Mouse (Mus musculus) erythroblast, embryonic 14.5 days (primary cell): ENCODE results near the gene Gm5475. TPM values are rescaled to one million over a fixed set of nuclear protein-coding genes. Genes with fewer than 3 reads are reported as not detected.

Source experiments
- H3K27me3 ChIP-seq: 2 replicates; pipeline ENCODE4 v1.6.1; 2012; ENCODE audit warnings: inconsistent platforms; ENCODE audit not compliant: control insufficient read depth
- H3K36me3 ChIP-seq: 2 replicates; pipeline ENCODE4 v1.6.1; 2012; ENCODE audit warnings: mild to moderate bottlenecking, inconsistent platforms; ENCODE audit not compliant: control insufficient read depth
- H3K4me1 ChIP-seq: 2 replicates; pipeline ENCODE4 v1.6.1; 2012; ENCODE audit warnings: inconsistent platforms; ENCODE audit not compliant: control insufficient read depth
- H3K4me3 ChIP-seq: replicated peaks from 2 replicates; pipeline ENCODE3; 2012; ENCODE audit warnings: moderate library complexity, mild to moderate bottlenecking, inconsistent platforms
- H3K9me3 ChIP-seq: 2 replicates; pipeline ENCODE4 v1.6.1; 2012; ENCODE audit warnings: low read length, inconsistent platforms, mixed read lengths; ENCODE audit not compliant: control insufficient read depth
- GATA1 ChIP-seq: IDR thresholded peaks from 2 replicates; pipeline ENCODE4 v1.6.1; 2012; ENCODE audit warnings: low read length, inconsistent platforms, mixed read lengths
- TAL1 ChIP-seq: IDR thresholded peaks from 3 replicates; pipeline ENCODE4 v1.6.1; 2012; ENCODE audit warnings: low read length, inconsistent platforms, mixed read lengths
- polyA plus RNA-seq: library from polyadenylated mRNA; stranded (reverse); fragments of >175 nt; gene quantifications from 2 replicates; pipeline ENCODE4 v1.2.3, GENCODE M21; 2012

Gm5475 gene
- polyA plus RNA-seq, 1 experiment = not detected

DNA sequence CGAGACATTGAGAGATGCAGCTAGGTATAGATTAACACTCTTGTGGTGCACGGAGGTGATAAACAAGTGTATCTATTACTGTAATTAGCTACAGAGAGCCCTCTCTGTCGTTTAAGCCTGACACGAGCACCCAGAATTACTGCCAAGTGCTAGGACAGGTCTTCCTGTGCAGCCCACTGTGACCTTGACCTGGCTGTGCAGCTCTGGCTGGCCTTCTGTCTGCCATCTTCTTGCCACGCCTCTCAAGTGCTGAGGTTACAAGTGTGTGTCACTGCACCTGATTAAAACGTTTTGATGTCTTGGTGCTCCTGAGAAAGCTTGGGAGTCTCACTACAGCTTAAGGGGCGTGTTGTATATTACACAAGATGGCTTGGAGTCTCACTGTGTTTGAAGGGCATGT is 30.9 kb upstream of the Gm5475 start:
- Histone ChIP-seq H3K36me3 (peaks cover 92% of the 10 kb centered on the region), H3K9me3 (peaks cover under 1% of the 10 kb centered on the region; the same call in 1 of the 2 replicates), H3K27me3 (no peaks in the 10 kb centered on the region), H3K4me1 (peaks cover 67% of the 10 kb centered on the region), H3K4me3 (no peak overlapping the region)
- TF ChIP-seq GATA1 (no peak), TAL1 (no peak)

DNA sequence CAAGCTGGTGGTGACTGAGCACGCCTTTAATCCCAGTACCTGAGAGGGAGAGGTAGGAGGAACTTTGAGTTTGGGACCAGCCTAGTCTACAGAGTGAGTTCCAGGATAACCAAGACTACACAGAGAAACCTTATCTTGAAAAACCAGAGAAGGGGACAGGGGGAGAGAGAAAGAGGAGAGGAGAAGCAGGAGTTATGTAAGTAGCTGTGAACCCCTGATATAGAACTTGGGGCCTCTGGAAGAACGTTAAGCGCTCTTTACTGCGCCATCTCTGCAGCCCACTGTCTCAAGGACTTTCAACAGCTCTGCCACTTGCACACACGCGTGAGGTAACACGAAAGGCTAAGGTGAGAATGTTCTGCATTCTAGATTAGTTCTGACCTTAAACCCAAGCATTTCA is 30.3 kb upstream of the Gm5475 start:
- Histone ChIP-seq H3K4me3 (peak overlapping the region; percentile 37), H3K9me3 (peaks cover 3% of the 10 kb centered on the region), H3K4me1 (peaks cover 69% of the 10 kb centered on the region), H3K36me3 (peaks cover 95% of the 10 kb centered on the region), H3K27me3 (no peaks in the 10 kb centered on the region)
- peak; percentile 60 for TF ChIP-seq TAL1
- TF ChIP-seq GATA1 = no peak; the same call in 1 of the 2 replicates

DNA sequence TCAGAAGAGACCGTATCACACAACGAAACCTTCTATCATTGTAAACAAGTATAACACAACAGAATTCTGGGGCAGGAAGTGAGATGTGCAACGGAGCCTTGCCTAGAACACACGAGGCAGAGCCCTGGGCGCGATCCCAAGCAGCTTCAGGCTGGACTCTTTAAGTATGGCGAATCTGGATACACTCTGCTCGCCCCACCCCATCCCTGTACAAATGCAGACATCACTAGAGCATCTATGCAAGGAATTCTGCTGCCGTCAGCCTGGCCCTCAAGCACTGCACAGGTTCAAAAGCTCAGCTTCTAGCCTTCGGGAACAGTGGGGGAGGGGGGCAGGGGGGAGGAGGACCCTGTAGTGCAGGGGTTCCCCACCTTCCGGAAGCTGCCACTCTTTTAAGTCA is 28.9 kb upstream of the Gm5475 start:
- TF ChIP-seq TAL1 (no peak), GATA1 (no peak)
- H3K36me3 ChIP-seq = peaks cover 99% of the 10 kb centered on the region

DNA sequence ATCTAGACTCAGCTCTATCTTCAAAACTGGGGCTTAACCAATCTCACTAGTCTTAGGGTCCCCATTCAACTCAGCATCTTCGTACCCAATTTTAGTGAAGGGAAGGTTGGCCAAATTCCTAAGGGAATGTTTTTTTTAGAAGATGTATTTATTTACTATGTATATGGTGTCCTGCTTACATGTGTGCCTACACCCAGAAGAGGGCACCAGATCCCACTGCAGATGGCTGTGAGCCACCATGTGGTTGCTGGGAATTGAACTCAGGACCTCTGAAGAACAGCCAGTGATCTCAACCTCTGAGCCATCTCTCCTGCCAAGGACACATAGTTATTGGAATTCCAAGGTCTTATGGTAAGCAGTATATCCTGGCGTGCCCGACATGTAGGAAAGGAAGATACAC is 26.4 kb upstream of the Gm5475 start:
- Histone ChIP-seq H3K4me3 (no peak overlapping the region), H3K36me3 (peaks cover 100% of the 10 kb centered on the region), H3K4me1 (peaks cover 60% of the 10 kb centered on the region), H3K27me3 (no peaks in the 10 kb centered on the region), H3K9me3 (peaks cover 9% of the 10 kb centered on the region)
- no peak for TF ChIP-seq GATA1
- TF ChIP-seq TAL1 = no peak

More for the DNA sequence above, 28.9 kb upstream of the Gm5475 start:
- Histone ChIP-seq H3K4me1 (peaks cover 74% of the 10 kb centered on the region), H3K9me3 (peaks cover 7% of the 10 kb centered on the region), H3K4me3 (no peak overlapping the region), H3K27me3 (no peaks in the 10 kb centered on the region)

DNA sequence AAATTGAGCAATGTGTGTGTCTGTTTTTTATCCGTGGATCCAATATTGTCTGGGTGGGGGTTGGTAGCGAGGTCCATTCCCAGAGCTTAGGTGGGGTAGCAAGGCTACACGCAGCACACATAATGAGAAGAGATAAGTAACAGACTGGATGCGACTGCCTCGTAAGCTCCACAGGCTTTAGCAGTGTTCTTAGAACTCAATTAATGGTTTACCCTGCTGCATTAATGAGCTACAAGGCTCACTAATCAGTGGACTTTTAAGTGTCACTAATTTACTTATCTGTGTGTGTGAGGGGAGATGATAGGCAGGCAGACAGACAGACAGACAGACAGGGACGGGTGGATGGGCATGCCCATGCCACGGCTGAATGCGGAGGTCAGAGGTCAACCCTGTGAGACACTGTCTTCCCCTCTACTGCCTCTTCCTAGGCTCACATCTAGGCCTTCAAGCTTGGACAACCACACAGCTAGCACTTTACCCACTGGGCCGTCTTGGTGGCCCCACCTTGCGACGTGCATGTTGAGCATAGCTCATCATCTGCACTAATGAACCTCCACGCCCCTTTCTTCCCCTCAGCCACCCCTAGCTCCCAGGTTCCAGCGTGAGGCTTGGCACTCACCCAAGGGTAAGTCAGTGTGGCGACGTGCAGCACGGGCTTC is 21.2 kb upstream of the Gm5475 start:
- TF ChIP-seq GATA1 (no peak), TAL1 (no peak)
- Histone ChIP-seq H3K36me3 (peaks cover 100% of the 10 kb centered on the region), H3K9me3 (peaks cover 9% of the 10 kb centered on the region), H3K4me1 (peaks cover 56% of the 10 kb centered on the region), H3K27me3 (no peaks in the 10 kb centered on the region), H3K4me3 (no peak overlapping the region)

DNA sequence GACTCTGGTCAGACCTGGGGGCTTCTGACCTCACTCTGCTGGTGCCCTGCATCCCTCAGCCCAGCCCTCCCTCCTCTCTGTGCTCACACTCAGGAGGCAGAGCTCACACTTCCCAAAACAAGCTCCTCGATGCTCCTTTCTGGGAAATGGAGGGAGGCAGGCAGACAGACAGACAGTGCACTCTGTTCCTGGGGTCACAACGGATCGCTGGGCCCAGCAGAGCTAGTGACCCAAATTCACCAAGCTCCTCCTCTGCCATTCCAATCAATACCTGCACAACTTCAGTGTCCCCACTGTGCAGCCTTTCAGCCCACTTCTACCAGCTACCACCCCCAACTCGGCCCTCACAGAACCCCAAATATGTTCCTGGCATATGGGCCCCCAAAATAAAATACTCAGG is 20.1 kb upstream of the Gm5475 start:
- Histone ChIP-seq H3K27me3 (no peaks in the 10 kb centered on the region), H3K4me1 (peaks cover 57% of the 10 kb centered on the region), H3K9me3 (peaks cover 6% of the 10 kb centered on the region; the same call in 1 of the 2 replicates), H3K36me3 (peaks cover 100% of the 10 kb centered on the region), H3K4me3 (no peak overlapping the region)
- no peak for TF ChIP-seq GATA1
- no peak for TF ChIP-seq TAL1

DNA sequence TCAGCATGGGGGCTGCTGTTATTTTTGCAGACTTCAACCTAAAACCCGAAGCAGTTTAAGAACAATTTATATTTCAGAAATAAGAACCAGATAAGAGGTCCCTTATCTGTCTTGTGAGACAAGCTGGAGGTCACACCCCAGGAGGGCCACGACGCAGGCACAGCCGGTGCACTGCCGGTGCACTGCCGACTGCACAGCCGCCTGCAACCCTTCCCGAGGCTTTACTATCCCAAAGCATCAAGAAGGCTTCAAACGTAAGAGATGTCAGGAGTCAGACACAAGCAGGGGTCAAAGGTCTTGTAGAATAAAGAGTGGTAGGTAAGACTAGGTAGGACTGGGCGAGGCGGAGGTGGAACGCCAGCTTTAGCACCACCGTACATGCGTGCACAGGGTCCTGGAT is 19.6 kb upstream of the Gm5475 start:
- Histone ChIP-seq H3K4me1 (peaks cover 57% of the 10 kb centered on the region), H3K4me3 (no peak overlapping the region), H3K9me3 (peaks cover 5% of the 10 kb centered on the region; the same call in 1 of the 2 replicates), H3K27me3 (no peaks in the 10 kb centered on the region), H3K36me3 (peaks cover 100% of the 10 kb centered on the region)
- no peak for TF ChIP-seq TAL1

DNA sequence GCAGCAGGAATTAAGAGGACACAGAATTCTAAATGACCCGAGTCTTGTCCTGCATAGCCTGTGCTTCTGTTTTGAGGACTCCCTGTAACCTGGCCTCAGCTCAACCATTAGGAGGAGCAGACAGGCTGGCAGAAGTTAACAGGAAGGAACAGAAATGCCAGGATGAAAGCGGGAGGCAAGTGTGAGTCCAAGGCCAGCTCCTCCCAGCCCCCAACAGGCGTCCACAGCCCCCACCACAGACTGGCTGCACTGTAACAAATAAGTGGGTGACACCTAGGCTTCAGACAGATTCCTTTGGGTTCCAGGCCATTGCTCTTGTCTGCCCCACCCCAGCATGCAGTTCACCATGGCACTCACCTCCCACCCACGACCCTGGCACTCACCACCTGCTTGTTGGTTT is 19.1 kb upstream of the Gm5475 start:
- Histone ChIP-seq H3K9me3 (peaks cover 2% of the 10 kb centered on the region; the same call in 1 of the 2 replicates), H3K36me3 (peaks cover 100% of the 10 kb centered on the region), H3K4me1 (peaks cover 55% of the 10 kb centered on the region), H3K4me3 (no peak overlapping the region), H3K27me3 (no peaks in the 10 kb centered on the region)
- TF ChIP-seq GATA1 (no peak), TAL1 (no peak)

DNA sequence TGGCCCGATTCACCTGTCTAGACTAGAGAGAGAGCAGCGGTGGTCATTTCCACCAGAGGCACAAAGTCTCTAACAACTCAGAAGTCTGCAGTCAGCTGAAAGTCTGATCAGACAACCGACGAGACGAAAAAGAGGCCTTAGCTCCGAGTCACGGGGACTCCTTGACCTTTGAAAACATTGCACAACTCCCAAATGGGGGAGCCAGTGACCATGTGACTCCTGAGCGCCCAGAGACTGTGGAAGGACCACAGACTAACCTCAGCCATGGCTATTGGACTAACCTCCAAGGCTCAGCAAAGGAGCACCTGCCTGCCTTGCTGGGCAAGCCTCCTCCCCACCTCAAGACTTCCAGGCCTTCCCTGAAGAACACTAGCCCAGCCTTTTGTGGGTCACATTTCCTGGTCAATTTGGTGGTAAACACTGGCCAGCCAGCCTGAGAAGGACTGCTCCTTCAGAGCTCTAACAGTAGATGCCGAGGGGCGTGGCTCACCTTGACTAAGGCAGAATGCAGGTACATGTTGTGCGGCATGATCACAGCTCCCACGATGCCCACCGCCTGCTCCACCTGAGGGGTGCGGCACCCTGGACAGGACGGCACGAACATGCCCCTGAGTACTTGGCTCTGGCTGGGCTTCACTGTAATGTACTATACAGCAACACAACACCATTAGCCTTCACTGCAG is 18.5 kb upstream of the Gm5475 start:
- H3K27me3 ChIP-seq = no peaks in the 10 kb centered on the region
- H3K4me3 ChIP-seq = no peak overlapping the region
- peaks cover 100% of the 10 kb centered on the region for H3K36me3 ChIP-seq
- peaks cover 2% of the 10 kb centered on the region; the same call in 1 of the 2 replicates for H3K9me3 ChIP-seq
- no peak for TF ChIP-seq TAL1
- TF ChIP-seq GATA1 = no peak
- H3K4me1 ChIP-seq = peaks cover 61% of the 10 kb centered on the region
